Mouse (Mus musculus) frontal cortex, postnatal 14 days (tissue): ENCODE measurements around the gene Tspan18.

Source experiments
- DNase-seq, 2 experiments: peaks; one replicate each; pipeline ENCODE4 v3.0.0; 2022; ENCODE audit warnings: low spot score in 2 of 2

The Tspan18 gene

DNA sequence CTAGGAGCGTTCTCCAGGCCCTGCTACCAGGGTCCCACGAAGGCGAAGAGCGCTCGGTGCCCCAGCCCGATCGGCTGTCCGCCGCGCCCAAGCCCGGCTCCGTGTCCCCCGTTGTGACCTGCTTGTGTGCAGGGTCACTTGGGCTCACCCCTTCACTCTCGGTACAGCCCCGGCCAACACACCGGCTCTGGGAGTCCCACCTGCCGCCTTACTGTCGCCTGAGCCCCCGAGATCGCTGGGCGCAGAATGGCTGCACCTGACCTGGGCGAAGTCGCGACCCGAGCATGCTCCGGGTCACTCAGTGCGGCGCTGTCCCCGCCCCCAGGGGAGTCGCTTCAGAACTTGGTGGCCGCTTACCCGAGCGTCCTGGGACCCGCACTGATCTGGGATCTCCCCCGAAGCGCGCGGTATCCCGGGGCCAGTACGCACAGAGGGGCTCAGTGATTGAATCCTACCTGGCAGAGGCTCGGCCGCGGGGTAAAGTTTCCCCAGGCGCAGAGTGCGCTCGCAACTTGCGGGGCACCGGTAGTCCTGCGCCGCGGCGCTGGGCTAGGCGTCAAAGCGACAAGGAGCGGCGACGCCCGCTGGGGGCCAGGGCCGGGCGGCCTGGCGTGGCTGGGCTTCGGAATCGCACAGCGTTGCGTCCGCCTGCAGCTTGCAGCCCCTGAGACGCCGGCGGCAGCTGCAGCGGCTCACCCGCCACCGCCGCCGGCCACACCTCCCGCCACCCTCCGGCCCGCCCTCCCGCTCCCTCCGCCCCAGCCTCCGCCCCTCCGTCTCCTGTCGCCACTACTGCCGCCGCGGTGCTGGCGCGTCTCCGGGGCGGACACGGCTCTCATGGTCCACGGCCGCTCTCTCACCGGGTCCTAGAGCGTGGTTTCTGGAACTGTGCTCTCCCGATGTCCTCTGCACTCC, at the start of gene Tspan18:
TSS of gene Tspan18 (minus strand) at position 689 of the 915 bp plus-strand sequence.
- DNase-seq = peak in 1 of 2 experiments; percentile 11

GRCm38 (mm10) chr2:93383831-93384230, 49.5 kb upstream of the Tspan18 start:
- no peak for DNase-seq

DNA sequence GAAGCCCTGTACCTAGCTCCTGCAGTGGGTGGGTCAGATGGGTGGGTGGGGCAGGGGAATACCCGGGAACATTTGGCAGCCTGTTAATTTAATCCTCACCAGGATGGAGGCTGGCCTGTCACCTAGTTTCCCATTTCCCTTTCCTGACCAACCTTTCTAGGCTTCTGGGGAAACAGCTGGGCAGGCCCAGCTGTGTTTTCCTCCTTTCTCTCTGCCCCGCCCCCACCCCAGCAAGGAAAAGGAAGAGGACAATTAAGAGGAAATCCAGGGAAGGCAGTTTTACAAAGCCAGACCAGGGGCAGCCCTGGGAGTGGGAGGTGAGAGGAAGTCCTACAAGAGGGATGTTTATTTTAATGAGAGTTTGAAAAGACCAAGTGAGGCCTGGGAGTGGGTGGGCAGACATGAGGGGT, 46.4 kb upstream of the Tspan18 start:
- no peak for DNase-seq

DNA sequence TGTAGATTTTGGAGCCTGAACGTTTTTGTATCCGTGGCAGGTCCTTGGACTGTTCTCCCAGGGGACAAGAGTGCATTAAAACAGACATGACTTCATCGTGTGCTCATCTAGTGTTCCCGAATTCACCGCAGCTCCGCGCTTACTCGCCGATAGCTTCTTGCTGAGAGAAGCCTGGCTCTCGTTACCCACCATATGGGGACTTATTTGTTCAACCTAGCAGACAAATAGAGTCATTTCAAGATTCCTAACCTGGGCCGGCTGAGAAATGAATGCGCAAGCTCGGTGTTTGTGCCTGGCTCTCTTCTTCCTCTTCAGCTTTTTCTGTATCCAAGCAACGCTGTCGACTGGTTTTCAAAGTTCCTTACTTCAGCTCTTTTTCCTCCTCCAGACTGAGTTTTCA, 43.5 kb upstream of the Tspan18 start:
- peak in 1 of 2 experiments; percentile 14 for DNase-seq

DNA sequence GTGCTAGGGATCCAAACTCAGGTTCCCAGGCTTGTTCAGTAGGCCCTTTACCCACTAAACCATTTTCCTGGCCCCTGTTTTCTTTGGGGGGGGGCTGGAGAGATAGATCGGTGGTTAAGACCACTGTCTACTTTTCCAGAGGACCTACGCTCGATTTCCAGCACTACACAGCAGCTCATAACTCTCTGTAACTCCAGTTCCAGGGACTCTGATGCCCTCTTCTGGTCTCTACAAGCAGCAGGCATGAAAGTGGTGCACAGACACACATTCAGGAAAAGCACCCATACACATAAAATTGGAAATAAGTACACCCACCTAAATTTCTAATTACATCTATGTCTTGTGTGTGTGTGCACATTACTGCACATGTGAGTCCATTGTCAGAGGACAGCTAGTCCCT, 42.9 kb upstream of the Tspan18 start:
- no peak for DNase-seq

DNA sequence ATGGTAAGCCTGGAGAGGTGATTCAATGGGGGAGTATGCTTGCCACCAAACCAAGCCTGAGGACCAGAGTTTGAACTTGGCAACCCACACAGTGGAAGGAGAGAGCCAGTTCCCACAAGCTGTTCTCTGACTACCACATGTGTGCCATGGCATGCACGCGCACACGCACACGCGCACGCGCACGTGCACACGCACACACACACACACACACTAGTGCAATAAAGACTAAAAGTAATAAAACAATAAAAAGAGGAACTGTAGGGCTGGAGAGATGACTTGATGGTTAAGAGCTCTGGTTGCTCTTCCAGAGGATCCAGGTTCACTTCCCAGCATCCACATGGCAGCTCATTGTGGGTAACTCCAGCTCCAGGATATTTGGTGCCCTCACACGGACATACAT, 38.6 kb upstream of the Tspan18 start:
- DNase-seq = no peak

GRCm38 (mm10) chr2:93372097-93372571, 37.8 kb upstream of the Tspan18 start:
- DNase-seq = no peak

DNA sequence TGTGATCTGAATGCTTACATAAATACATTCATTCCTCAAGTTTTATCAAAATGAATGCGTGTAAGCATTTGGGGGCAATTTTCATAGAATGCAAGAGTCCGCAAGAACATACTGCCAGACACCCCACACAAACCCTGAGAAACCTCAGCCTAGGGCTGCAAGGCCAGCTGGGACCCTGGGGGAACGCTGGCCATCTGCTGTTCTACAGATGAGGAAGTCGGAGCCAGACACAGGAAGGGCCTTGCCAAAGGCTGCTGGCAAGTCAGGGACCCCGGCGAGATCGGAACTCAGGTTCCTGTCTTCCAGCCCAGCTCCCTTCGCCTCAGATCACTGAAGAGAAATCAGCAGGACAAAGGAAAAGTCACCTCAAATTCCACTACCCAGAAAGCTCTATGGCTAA, 34.6 kb upstream of the Tspan18 start:
- DNase-seq = no peak

GRCm38 (mm10) chr2:93367962-93368361, 33.7 kb upstream of the Tspan18 start:
- no peak for DNase-seq

- DNase-seq = no peak
These were observed 31.1 kb upstream of the Tspan18 start for GRCm38 (mm10) chr2:93365411-93365810.

- no peak for DNase-seq
These were observed 30.6 kb upstream of the Tspan18 start for GRCm38 (mm10) chr2:93364951-93365350.

DNA sequence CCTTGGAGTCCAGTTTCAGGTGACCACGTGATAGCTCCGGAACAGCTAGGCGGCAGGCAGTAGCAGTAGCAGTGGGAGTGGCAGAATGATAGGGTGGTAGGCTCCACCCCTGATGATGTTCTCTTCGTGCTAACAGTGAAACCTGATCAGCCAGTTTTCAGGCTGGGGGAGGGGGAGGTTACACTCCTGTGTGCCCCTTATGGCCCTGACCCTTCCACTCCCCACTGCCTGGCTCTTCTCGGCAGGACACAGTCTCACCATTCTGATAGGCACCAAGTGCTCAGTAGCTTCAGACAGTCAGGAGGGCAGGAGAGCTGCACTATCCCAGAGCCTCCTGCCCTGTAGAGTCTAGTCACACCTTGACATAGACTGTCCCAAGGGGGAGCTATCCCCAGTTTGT, 27.1 kb upstream of the Tspan18 start:
- no peak for DNase-seq

DNA sequence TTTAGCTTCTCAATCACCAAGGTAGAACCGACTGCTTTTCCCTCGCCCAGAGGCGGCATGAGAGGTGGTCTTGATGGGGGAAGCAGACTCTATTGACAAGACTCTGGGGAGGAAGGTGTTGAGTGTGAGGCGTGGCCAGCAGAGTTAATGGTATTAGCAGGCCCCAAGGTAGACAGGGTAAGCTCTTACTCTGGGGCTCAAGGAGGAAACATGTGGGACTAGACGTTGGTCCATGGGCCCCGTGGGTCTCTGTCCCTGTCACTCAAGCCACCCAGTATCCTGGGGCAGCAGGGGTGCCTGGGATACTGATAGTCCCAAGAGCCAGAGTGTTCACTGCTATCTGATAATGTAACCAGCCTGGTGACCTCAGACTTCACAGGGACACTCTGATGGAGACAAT, 26.0 kb upstream of the Tspan18 start:
- no peak for DNase-seq

DNA sequence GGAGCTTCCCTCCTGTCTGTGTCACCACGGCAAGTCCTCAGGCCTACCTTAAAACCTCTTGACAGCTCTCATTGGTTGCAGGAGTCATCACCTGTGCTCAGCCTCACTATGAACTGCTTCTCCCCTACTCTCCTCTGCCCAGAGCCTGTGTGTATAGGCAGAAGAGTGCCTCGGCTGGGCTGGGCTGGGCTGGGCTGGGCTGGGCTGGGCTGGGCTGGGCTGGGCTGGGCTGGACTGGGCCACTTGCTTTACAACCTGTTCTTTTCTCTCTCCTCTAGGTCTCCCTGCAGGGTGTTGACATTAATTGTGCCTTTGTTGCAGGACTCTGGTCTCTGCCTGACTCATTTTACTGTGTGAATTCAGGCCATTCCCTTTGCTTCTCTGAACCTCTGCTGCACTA, 23.1 kb upstream of the Tspan18 start:
- no peak for DNase-seq

DNA sequence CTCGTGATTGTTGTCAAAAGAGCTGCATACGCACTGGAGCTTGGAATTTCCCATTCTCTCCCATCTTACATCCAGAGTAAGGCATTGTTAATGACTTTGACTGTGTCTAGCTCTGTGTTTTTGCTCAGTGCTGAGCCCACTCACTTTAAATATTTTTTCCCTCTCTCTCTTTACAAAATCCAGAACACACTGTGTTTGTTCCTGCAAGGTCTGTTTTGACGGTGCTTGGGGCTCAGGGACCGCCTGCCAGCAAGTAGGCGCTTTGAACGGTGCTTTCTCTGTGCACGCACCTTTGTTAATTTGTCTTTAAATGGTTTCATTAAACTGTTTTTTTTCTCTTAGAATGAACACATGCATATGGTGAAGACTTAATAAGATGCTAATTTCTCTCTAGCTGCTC, 21.5 kb upstream of the Tspan18 start:
- DNase-seq = no peak

- no peak for DNase-seq
These were observed 20.3 kb upstream of the Tspan18 start for GRCm38 (mm10) chr2:93354621-93355020.

GRCm38 (mm10) chr2:93353725-93354124, 19.4 kb upstream of the Tspan18 start:
- no peak for DNase-seq

DNA sequence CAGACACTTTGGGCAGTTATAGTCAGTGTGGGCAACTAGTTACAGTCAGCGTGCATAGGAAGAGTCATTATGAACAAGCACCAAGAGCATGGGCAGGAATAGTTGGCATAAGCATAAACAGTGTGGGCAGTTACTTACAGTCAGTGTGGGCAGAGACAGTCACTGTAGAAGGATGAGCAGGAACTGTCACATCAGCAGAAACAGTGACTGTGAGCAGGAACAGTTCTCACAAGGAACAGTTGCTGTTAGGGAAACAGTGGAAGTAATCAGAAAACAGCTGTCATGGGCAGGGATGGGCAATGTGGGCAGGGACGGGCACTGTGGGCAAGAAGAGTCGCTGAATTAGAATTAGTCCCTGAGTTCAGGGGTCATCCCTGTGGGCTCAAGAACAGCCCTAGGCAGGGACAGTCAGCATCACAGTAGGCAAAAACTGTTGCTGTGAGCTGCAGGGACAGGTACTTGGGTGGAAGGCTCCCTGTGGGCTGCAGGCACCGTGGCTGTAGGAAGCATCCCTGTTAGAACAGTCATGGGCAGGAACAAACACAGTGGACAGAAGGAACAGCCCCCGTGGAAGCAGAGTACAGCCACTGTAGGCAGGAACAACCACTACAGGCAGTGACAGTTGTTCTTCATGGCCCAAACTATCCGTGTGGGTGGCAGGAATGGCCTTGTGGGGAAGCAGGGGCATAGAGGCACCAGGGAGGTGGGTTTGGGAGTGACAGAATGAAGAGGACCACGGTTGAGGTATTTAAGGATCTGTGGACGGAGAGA, 18.8 kb upstream of the Tspan18 start:
- no peak for DNase-seq

DNA sequence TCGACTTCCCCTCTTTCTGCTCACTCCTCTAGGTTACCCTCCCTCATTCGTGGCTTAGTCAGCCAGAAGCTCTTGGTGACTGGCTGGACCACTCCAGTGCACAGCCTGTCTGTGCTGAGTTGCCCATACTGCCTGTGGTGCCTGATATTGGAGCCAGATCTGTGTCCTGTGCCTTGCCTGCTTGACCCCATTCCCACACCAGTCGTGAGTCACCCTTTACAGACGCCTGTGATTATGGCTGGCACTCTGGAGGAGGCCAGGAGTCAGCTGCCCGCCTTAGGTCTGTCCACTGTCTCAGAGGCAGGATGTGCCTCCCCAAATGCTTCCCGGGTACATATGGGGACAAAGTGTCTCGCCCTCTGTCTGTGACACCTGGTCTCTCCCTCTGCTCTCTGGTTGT, 17.0 kb upstream of the Tspan18 start:
- DNase-seq = no peak

DNA sequence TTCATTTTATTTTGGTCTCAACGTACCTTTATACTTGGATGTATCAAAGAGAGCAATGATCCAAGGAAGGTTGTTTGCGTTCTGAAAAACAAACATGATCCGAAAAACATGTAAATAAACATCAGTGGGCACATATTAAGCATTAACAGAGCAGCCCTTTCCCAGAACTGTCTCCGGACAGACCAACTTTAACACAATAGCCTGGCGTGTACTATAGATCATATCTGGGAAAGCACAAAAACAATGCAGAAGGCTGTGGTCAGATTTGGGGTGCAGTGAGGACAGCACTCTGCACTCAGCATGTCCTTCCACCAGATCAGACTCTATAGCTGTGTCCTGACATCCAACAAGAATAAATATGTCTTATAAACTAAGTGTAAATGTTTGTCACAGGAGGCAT, 12.7 kb upstream of the Tspan18 start:
- no peak for DNase-seq

GRCm38 (mm10) chr2:93346609-93347008, 12.3 kb upstream of the Tspan18 start:
- DNase-seq = no peak

GRCm38 (mm10) chr2:93345663-93346268, 11.5 kb upstream of the Tspan18 start:
- DNase-seq = no peak
